12 mouse cellular contexts compared by ENCODE assay signal in genomic region chr2:46521147-46521965, GRCm38 (mm10).
DNase-seq lines count a peak whose midpoint lies in the region; ATAC-seq and TF ChIP-seq lines count a peak whose summit lies in the region.
"Had no signal": no experiment of that assay in that cellular context is flagged by ENCODE, and none has a peak within 500 bp of the region (broad histone marks: within the 10 kb centered on the region; RNA-seq: fewer than 3 reads in every experiment).

No protein-coding gene starts in this region.

- peaks cover 8% of the 10 kb centered on the region; the same call in 1 of the 2 replicates for H3K4me1 ChIP-seq in kidney, postnatal 0 days (replicated peaks; ENCODE audit: insufficient read depth, low read length)
- no peaks in the 10 kb centered on the region for H3K4me1 ChIP-seq in intestine, embryonic 16.5 days (ENCODE audit: control insufficient read depth, insufficient read depth, low read length)
- H3K4me1 ChIP-seq: liver, embryonic 13.5 days had no signal

- no peaks in the 10 kb centered on the region for H3K9me3 ChIP-seq in kidney, postnatal 0 days (replicated peaks; ENCODE audit: low read length)
- H3K9me3 ChIP-seq in intestine, embryonic 16.5 days (ENCODE audit: control insufficient read depth, low read length), result no peaks in the 10 kb centered on the region
- H3K9me3 ChIP-seq: hindbrain, embryonic 10.5 days; liver, embryonic 13.5 days had no signal

- DNase-seq in gastrocnemius, adult 2 months, result no peak
- no peak for DNase-seq in gastrocnemius, adult 8-10 months (ENCODE audit: low spot score in 2 of 2)
- peak; percentile 57 for DNase-seq in kidney, postnatal 0 days (ENCODE audit: low spot score)
- no peak for DNase-seq in kidney, adult 18-20 months
- DNase-seq in NIH3T3 (ENCODE audit: low read depth), result peak; percentile 75
- DNase-seq in layer of hippocampus, postnatal 25 days (ENCODE audit: extremely low spot score in 1 of 2, low spot score in 1 of 2), result no peak
- no peak for DNase-seq in right cerebral cortex, postnatal 14 days
- DNase-seq: cerebellum, postnatal 36 days; liver, embryonic 13.5 days; thymus, postnatal 36 days had no signal

- no peaks in the 10 kb centered on the region for H3K36me3 ChIP-seq in kidney, postnatal 0 days (ENCODE audit: insufficient read depth, low read length)
- H3K36me3 ChIP-seq in intestine, embryonic 16.5 days (ENCODE audit: control insufficient read depth, insufficient read depth, low read length), result no peaks in the 10 kb centered on the region
- H3K36me3 ChIP-seq: hindbrain, embryonic 10.5 days; liver, embryonic 13.5 days had no signal

- TF ChIP-seq CTCF in gastrocnemius, adult 2 months (IDR thresholded peaks at IDR 0.05), result no peak
- no peak for TF ChIP-seq CTCF in kidney, postnatal 0 days (IDR thresholded peaks at IDR 0.05; ENCODE audit: low read depth)

- intact Hi-C loops in gastrocnemius, adult 2 months (cut with DNase I), result no loop called here

- no peaks in the 10 kb centered on the region for H3K27me3 ChIP-seq in kidney, postnatal 0 days (ENCODE audit: insufficient read depth, low read length)
- no peaks in the 10 kb centered on the region for H3K27me3 ChIP-seq in intestine, embryonic 16.5 days (replicated peaks; ENCODE audit: control insufficient read depth, insufficient read depth, low read length)
- H3K27me3 ChIP-seq: liver, embryonic 13.5 days had no signal

- no peak overlapping the region for H3K4me3 ChIP-seq in gastrocnemius, adult 2 months
- H3K4me3 ChIP-seq in kidney, postnatal 0 days (replicated peaks; ENCODE audit: low read depth, low read length), result no peak overlapping the region
- no peak overlapping the region for H3K4me3 ChIP-seq in intestine, embryonic 16.5 days (ENCODE audit: low read length)
- H3K4me3 ChIP-seq: hindbrain, embryonic 10.5 days; liver, embryonic 13.5 days had no signal

- no peak overlapping the region for H3K9ac ChIP-seq in kidney, postnatal 0 days (ENCODE audit: low read depth, low read length)
- no peak overlapping the region for H3K9ac ChIP-seq in intestine, embryonic 16.5 days (ENCODE audit: low read depth, low read length)
- H3K9ac ChIP-seq: liver, embryonic 13.5 days had no signal

- WGBS in kidney, postnatal 0 days, result 46% methylated on average over 5 of the region's 5 CpGs
- WGBS in intestine, embryonic 16.5 days, result 42% methylated on average over 5 of the region's 5 CpGs

- ATAC-seq in kidney, postnatal 0 days (replicated peaks; ENCODE audit: low FRiP score, low read depth), result no peak
- ATAC-seq in intestine, embryonic 16.5 days, result peak; percentile 71

- no peak overlapping the region for H3K4me2 ChIP-seq in kidney, postnatal 0 days (ENCODE audit: low read length)
- H3K4me2 ChIP-seq in intestine, embryonic 16.5 days (ENCODE audit: low read depth, low read length), result no peak overlapping the region
- H3K4me2 ChIP-seq: liver, embryonic 13.5 days had no signal

- peak overlapping the region; percentile 16; the same call in 1 of the 2 replicates for H3K27ac ChIP-seq in gastrocnemius, adult 2 months
- no peak overlapping the region for H3K27ac ChIP-seq in kidney, postnatal 0 days
- no peak overlapping the region for H3K27ac ChIP-seq in intestine, embryonic 16.5 days (ENCODE audit: low read length)
- H3K27ac ChIP-seq: hindbrain, embryonic 10.5 days; liver, embryonic 13.5 days had no signal

Comparison
In these comparisons a context has a peak if more than half of its experiments do, and no peak if none do; other contexts are left out.
1. DNase-seq: peak in kidney, postnatal 0 days (single experiment) and NIH3T3 (single experiment); none in gastrocnemius, adult 2 months (single experiment), gastrocnemius, adult 8-10 months (0 of 2), kidney, adult 18-20 months (single experiment), layer of hippocampus, postnatal 25 days (0 of 2) and right cerebral cortex, postnatal 14 days (single experiment).